In genomic region chr19:5911430-5912102, GRCm38 (mm10) we compare ENCODE assay signal across 8 mouse cellular contexts. TPM values are rescaled to one million over a fixed set of nuclear protein-coding genes. Genes with fewer than 3 reads are reported as not detected.
DNase-seq lines count a peak whose midpoint lies in the region; ATAC-seq and TF ChIP-seq lines count a peak whose summit lies in the region.

No protein-coding gene starts in this region.

- H3K4me3 ChIP-seq in heart, embryonic 12.5 days, result peak overlapping the region; percentile 94
- peak overlapping the region; percentile 99 for H3K4me3 ChIP-seq in E14TG2a.4 (replicated peaks; ENCODE audit: low read length)
- peak overlapping the region; percentile 82 for H3K4me3 ChIP-seq in forebrain, embryonic 12.5 days (replicated peaks)
- H3K4me3 ChIP-seq in liver, embryonic 16.5 days (ENCODE audit: low read depth, low read length), result peak overlapping the region; percentile 96

- 4% methylated on average over 14 of the region's 14 CpGs for WGBS in heart, embryonic 12.5 days
- WGBS in forebrain, embryonic 12.5 days, result 8% methylated on average over 14 of the region's 14 CpGs
- 2% methylated on average over 14 of the region's 14 CpGs for WGBS in liver, embryonic 16.5 days (ENCODE audit: insufficient replicate concordance)

- H3K27me3 ChIP-seq in heart, embryonic 12.5 days (replicated peaks), result no peaks in the 10 kb centered on the region
- no peaks in the 10 kb centered on the region for H3K27me3 ChIP-seq in E14TG2a.4 (ENCODE audit: insufficient read depth, low read length)
- no peaks in the 10 kb centered on the region for H3K27me3 ChIP-seq in forebrain, embryonic 12.5 days
- no peaks in the 10 kb centered on the region for H3K27me3 ChIP-seq in liver, embryonic 16.5 days (ENCODE audit: control insufficient read depth, insufficient read depth, low read depth, low read length)

- peaks cover 25% of the 10 kb centered on the region for H3K4me1 ChIP-seq in heart, embryonic 12.5 days (replicated peaks)
- H3K4me1 ChIP-seq in E14TG2a.4 (replicated peaks; ENCODE audit: low read depth, low read length), result peaks cover 54% of the 10 kb centered on the region
- peaks cover 31% of the 10 kb centered on the region for H3K4me1 ChIP-seq in forebrain, embryonic 12.5 days
- H3K4me1 ChIP-seq in liver, embryonic 16.5 days (ENCODE audit: control insufficient read depth, low read depth, low read length), result peaks cover 32% of the 10 kb centered on the region

- peak overlapping the region; percentile 86; the same call in 1 of the 2 replicates for H3K27ac ChIP-seq in heart, embryonic 12.5 days (ENCODE audit: poor library complexity, severe bottlenecking)
- peak overlapping the region; percentile 79 for H3K27ac ChIP-seq in forebrain, embryonic 12.5 days
- H3K27ac ChIP-seq in liver, embryonic 16.5 days (ENCODE audit: low read length), result peak overlapping the region; percentile 90

- peaks cover 29% of the 10 kb centered on the region for H3K36me3 ChIP-seq in heart, embryonic 12.5 days
- peaks cover 45% of the 10 kb centered on the region for H3K36me3 ChIP-seq in E14TG2a.4 (ENCODE audit: insufficient read depth, low read length)
- peaks cover 13% of the 10 kb centered on the region for H3K36me3 ChIP-seq in forebrain, embryonic 12.5 days (replicated peaks)
- peaks cover 2% of the 10 kb centered on the region for H3K36me3 ChIP-seq in liver, embryonic 16.5 days (ENCODE audit: control insufficient read depth, insufficient read depth)

- ATAC-seq in heart, embryonic 12.5 days (ENCODE audit: insufficient number of reproducible peaks, low FRiP score), result no peak
- ATAC-seq in forebrain, embryonic 12.5 days (ENCODE audit: low FRiP score), result no peak
- no peak for ATAC-seq in liver, embryonic 16.5 days (ENCODE audit: low read depth)
- ATAC-seq in activated CD4-positive, CD25-positive, alpha-beta regulatory T cell, adult 4 months, result no peak

- no peak for TF ChIP-seq CTCF in E14TG2a.4 (conservative IDR thresholded peaks at IDR 0.05; ENCODE audit: low read length)

- no peak for DNase-seq in heart, adult 11 months
- DNase-seq in adrenal gland, adult 2 months, result no peak
- no peak for DNase-seq in urinary bladder, postnatal 25 days (ENCODE audit: low spot score)

- H3K4me2 ChIP-seq in heart, embryonic 12.5 days, result peak overlapping the region; percentile 90
- peak overlapping the region; percentile 74 for H3K4me2 ChIP-seq in forebrain, embryonic 12.5 days
- peak overlapping the region; percentile 88 for H3K4me2 ChIP-seq in liver, embryonic 16.5 days (ENCODE audit: low read depth, low read length)

- H3K9ac ChIP-seq in heart, embryonic 12.5 days, result peak overlapping the region; percentile 99
- H3K9ac ChIP-seq in forebrain, embryonic 12.5 days, result peak overlapping the region; percentile 94
- peak overlapping the region; percentile 98 for H3K9ac ChIP-seq in liver, embryonic 16.5 days (ENCODE audit: low read depth, low read length)

- H3K9me3 ChIP-seq in heart, embryonic 12.5 days (replicated peaks), result no peaks in the 10 kb centered on the region
- no peaks in the 10 kb centered on the region for H3K9me3 ChIP-seq in E14TG2a.4 (ENCODE audit: low read length)
- no peaks in the 10 kb centered on the region for H3K9me3 ChIP-seq in forebrain, embryonic 12.5 days
- H3K9me3 ChIP-seq in liver, embryonic 16.5 days (replicated peaks; ENCODE audit: control insufficient read depth, low read length), result no peaks in the 10 kb centered on the region

RNA-seq across cellular contexts. Expression of gene Dpf2, which starts 1.2 kb away (rescaled TPM):
- 111 and 118 TPM in 2 replicates for polyA plus RNA-seq in heart, embryonic 12.5 days (2016; fragmentation: Nextera tagmentation; extraction: Ambion mirVana)
- 184 and 203 TPM in 2 replicates for polyA plus RNA-seq in forebrain, embryonic 12.5 days (2016; fragmentation: Nextera tagmentation; extraction: Ambion mirVana)
- polyA plus RNA-seq in liver, embryonic 16.5 days (2015; fragmentation: Nextera tagmentation; extraction: Ambion mirVana), result 48.4 and 52.8 TPM in 2 replicates
- 100 to 1,000 TPM in 1 of 2 experiments, 10 to 100 TPM in 1; 90.6 to 125 TPM for total RNA-seq in adrenal gland, adult 2 months (2021)
- polyA plus RNA-seq in adrenal gland, adult 2 months (2012; rRNA removed), result 51.7 and 56.3 TPM in 2 replicates
- 100 to 1,000 TPM; 123 to 178 TPM for polyA plus RNA-seq in activated CD4-positive, CD25-positive, alpha-beta regulatory T cell, adult 4 months (2017; shearing (Covaris generic))

RNA-seq across cellular contexts. Expression of gene Cdc42ep2, which starts 13.1 kb away (rescaled TPM):
- 6.5 and 7.3 TPM in 2 replicates for polyA plus RNA-seq in heart, embryonic 12.5 days (2016; fragmentation: Nextera tagmentation; extraction: Ambion mirVana)
- polyA plus RNA-seq in forebrain, embryonic 12.5 days (2016; fragmentation: Nextera tagmentation; extraction: Ambion mirVana), result 2.2 TPM in 2 replicates
- 2.9 and 3.6 TPM in 2 replicates for polyA plus RNA-seq in liver, embryonic 16.5 days (2015; fragmentation: Nextera tagmentation; extraction: Ambion mirVana)
- total RNA-seq in adrenal gland, adult 2 months (2021), result 1 to 10 TPM; 5.5 to 8.0 TPM
- polyA plus RNA-seq in adrenal gland, adult 2 months (2012; rRNA removed), result 5.6 and 5.9 TPM in 2 replicates
- polyA plus RNA-seq in activated CD4-positive, CD25-positive, alpha-beta regulatory T cell, adult 4 months (2017; shearing (Covaris generic)), result under 1 TPM in 1 of 2 experiments, not detected in 1; 0.25 TPM

RNA-seq across cellular contexts. Expression of gene Tigd3, which starts 17.6 kb away (rescaled TPM):
- 1.5 and 1.9 TPM in 2 replicates for polyA plus RNA-seq in heart, embryonic 12.5 days (2016; fragmentation: Nextera tagmentation; extraction: Ambion mirVana)
- 11.1 and 12.8 TPM in 2 replicates for polyA plus RNA-seq in forebrain, embryonic 12.5 days (2016; fragmentation: Nextera tagmentation; extraction: Ambion mirVana)
- 2.3 and 2.6 TPM in 2 replicates for polyA plus RNA-seq in liver, embryonic 16.5 days (2015; fragmentation: Nextera tagmentation; extraction: Ambion mirVana)
- 1 to 10 TPM; 1.0 to 1.1 TPM for total RNA-seq in adrenal gland, adult 2 months (2021)
- polyA plus RNA-seq in adrenal gland, adult 2 months (2012; rRNA removed), result 0.48 and 0.53 TPM in 2 replicates
- polyA plus RNA-seq in activated CD4-positive, CD25-positive, alpha-beta regulatory T cell, adult 4 months (2017; shearing (Covaris generic)), result under 1 TPM; 0.29 to 0.58 TPM

RNA-seq across cellular contexts. Expression of gene Slc25a45, which starts 34.0 kb away (rescaled TPM):
- 3.5 and 3.9 TPM in 2 replicates for polyA plus RNA-seq in heart, embryonic 12.5 days (2016; fragmentation: Nextera tagmentation; extraction: Ambion mirVana)
- 1.3 and 1.8 TPM in 2 replicates for polyA plus RNA-seq in forebrain, embryonic 12.5 days (2016; fragmentation: Nextera tagmentation; extraction: Ambion mirVana)
- 6.3 and 6.9 TPM in 2 replicates for polyA plus RNA-seq in liver, embryonic 16.5 days (2015; fragmentation: Nextera tagmentation; extraction: Ambion mirVana)
- 10 to 100 TPM; 15.5 to 36.2 TPM for total RNA-seq in adrenal gland, adult 2 months (2021)
- polyA plus RNA-seq in adrenal gland, adult 2 months (2012; rRNA removed), result 42.4 and 44.6 TPM in 2 replicates
- 10 to 100 TPM; 43.3 to 60.2 TPM for polyA plus RNA-seq in activated CD4-positive, CD25-positive, alpha-beta regulatory T cell, adult 4 months (2017; shearing (Covaris generic))

RNA-seq across cellular contexts. Expression of gene Frmd8, which starts 36.5 kb away (rescaled TPM):
- polyA plus RNA-seq in heart, embryonic 12.5 days (2016; fragmentation: Nextera tagmentation; extraction: Ambion mirVana), result 33.7 and 34.2 TPM in 2 replicates
- polyA plus RNA-seq in forebrain, embryonic 12.5 days (2016; fragmentation: Nextera tagmentation; extraction: Ambion mirVana), result 25.6 and 25.9 TPM in 2 replicates
- 13.9 and 14.0 TPM in 2 replicates for polyA plus RNA-seq in liver, embryonic 16.5 days (2015; fragmentation: Nextera tagmentation; extraction: Ambion mirVana)
- 10 to 100 TPM; 41.2 to 51.4 TPM for total RNA-seq in adrenal gland, adult 2 months (2021)
- polyA plus RNA-seq in adrenal gland, adult 2 months (2012; rRNA removed), result 27.8 and 36.4 TPM in 2 replicates
- 10 to 100 TPM; 70.6 to 78.6 TPM for polyA plus RNA-seq in activated CD4-positive, CD25-positive, alpha-beta regulatory T cell, adult 4 months (2017; shearing (Covaris generic))
